Mouse (Mus musculus): ENCODE data around the gene Cyp2d11. TPM values are rescaled to one million over a fixed set of nuclear protein-coding genes. Genes with fewer than 3 reads are reported as not detected.
"Not testable (repeated sequence)": the region's sequence is repeated elsewhere in the genome, so short reads cannot be mapped to it uniquely, and the experiment has no call there.

Cyp2d11 gene
- not detected in 2 replicates for polyA plus RNA-seq (2014; fragmentation: Nextera tagmentation; extraction: Ambion mirVana)

DNA sequence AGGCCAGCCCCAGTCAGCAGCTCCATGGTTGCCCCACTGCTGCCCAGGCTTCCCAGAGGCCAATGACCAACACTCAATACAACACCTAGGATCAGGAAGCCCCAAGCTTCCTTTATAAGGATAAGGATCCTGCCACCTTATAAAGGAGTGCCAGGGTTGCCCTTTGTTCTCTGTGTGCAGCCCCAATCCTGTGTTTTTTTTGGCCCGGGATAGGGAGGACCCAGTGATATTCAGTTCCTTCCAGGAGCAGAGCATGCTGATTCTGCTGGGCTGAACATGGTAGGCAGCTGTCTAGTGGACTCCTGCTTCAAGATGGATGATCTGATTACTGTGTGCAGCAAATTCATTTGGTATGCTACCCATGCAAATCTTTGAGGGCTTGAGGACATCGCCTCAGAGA is at the start of gene Cyp2d11:
TSS of gene Cyp2d11 (minus strand) at position 101 of the 400 bp plus-strand sequence.
- H3K9me3 ChIP-seq (replicated peaks; ENCODE audit: control insufficient read depth, low read length); H3K27ac ChIP-seq (replicated peaks; ENCODE audit: low read depth, low read length); H3K4me2 ChIP-seq (ENCODE audit: low read depth, low read length); H3K4me1 ChIP-seq (ENCODE audit: control insufficient read depth, insufficient read depth, low read length); H3K4me3 ChIP-seq (ENCODE audit: low read depth, low read length); DNase-seq (ENCODE audit: low spot score); H3K27me3 ChIP-seq (ENCODE audit: control insufficient read depth, insufficient read depth, low read length); H3K36me3 ChIP-seq (replicated peaks; ENCODE audit: control insufficient read depth, insufficient read depth, low read depth, low read length); ATAC-seq (replicated peaks; ENCODE audit: insufficient number of reproducible peaks, low FRiP score, low TSS enrichment, low read depth); H3K9ac ChIP-seq (replicated peaks; ENCODE audit: low read length): not testable (repeated sequence)
- 82% methylated on average over 2 of the region's 2 CpGs for WGBS

- Histone ChIP-seq H3K27ac (replicated peaks; ENCODE audit: low read depth, low read length) (no peak overlapping the region), H3K9ac (replicated peaks; ENCODE audit: low read length) (no peak overlapping the region), H3K4me1 (ENCODE audit: control insufficient read depth, insufficient read depth, low read length) (no peaks in the 10 kb centered on the region), H3K4me2 (ENCODE audit: low read depth, low read length) (no peak overlapping the region), H3K9me3 (replicated peaks; ENCODE audit: control insufficient read depth, low read length) (no peaks in the 10 kb centered on the region), H3K27me3 (ENCODE audit: control insufficient read depth, insufficient read depth, low read length) (no peaks in the 10 kb centered on the region), H3K4me3 (ENCODE audit: low read depth, low read length) (no peak overlapping the region), H3K36me3 (replicated peaks; ENCODE audit: control insufficient read depth, insufficient read depth, low read depth, low read length) (no peaks in the 10 kb centered on the region)
- 72% methylated on average over 5 of the region's 5 CpGs for WGBS
- no peak for DNase-seq (ENCODE audit: low spot score)
- no peak for ATAC-seq (replicated peaks; ENCODE audit: insufficient number of reproducible peaks, low FRiP score, low TSS enrichment, low read depth)
Measured at GRCm38 (mm10) chr15:82437975-82438617, 44.3 kb upstream of the Cyp2d11 start.

DNA sequence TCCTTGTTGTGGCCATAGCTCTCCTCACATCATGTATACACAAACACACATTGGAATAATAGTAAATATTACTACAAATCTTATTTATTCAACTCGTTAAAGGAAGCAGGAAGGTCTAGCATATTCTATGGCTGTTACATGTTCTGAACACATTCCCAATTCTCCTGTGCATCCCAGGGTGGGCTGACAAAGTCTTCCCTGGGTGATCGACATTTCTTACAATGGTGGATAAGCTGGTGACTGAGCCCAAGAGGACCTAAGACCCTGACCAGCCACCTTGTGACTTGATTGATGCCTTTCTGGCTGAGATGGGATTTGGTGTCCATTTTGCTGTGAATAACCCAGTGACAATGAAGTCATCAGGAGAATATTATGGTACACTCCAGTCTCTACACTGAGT is 41.8 kb upstream of the Cyp2d11 start:
- Histone ChIP-seq H3K4me2 (ENCODE audit: low read depth, low read length) (no peak overlapping the region), H3K9ac (replicated peaks; ENCODE audit: low read length) (no peak overlapping the region), H3K4me3 (ENCODE audit: low read depth, low read length) (no peak overlapping the region), H3K9me3 (replicated peaks; ENCODE audit: control insufficient read depth, low read length) (no peaks in the 10 kb centered on the region), H3K36me3 (replicated peaks; ENCODE audit: control insufficient read depth, insufficient read depth, low read depth, low read length) (no peaks in the 10 kb centered on the region), H3K4me1 (ENCODE audit: control insufficient read depth, insufficient read depth, low read length) (no peaks in the 10 kb centered on the region), H3K27ac (replicated peaks; ENCODE audit: low read depth, low read length) (no peak overlapping the region), H3K27me3 (ENCODE audit: control insufficient read depth, insufficient read depth, low read length) (no peaks in the 10 kb centered on the region)
- no peak for DNase-seq (ENCODE audit: low spot score)
- 87% methylated on average over 2 of the region's 2 CpGs for WGBS
- no peak for ATAC-seq (replicated peaks; ENCODE audit: insufficient number of reproducible peaks, low FRiP score, low TSS enrichment, low read depth)

DNA sequence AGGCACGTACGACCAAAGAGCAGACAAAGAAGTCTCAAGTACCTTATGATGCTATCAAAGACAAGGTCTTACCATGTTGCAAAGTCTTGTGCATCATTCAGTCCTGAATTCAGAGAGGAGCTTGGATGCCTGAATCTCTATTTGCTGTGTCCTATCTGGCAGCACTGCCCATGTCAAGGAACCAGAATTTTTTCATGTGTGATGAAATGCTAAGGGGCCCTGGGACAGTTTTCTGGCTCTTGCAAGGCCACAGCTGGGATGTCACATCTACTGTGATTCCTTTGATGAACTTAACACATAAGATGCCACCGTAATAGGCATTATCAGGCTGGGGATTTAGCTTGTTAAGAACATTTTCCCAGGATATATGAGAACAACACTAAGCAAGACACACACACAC is 41.2 kb upstream of the Cyp2d11 start:
- Histone ChIP-seq H3K4me1 (ENCODE audit: control insufficient read depth, insufficient read depth, low read length) (no peaks in the 10 kb centered on the region), H3K9ac (replicated peaks; ENCODE audit: low read length) (no peak overlapping the region), H3K27me3 (ENCODE audit: control insufficient read depth, insufficient read depth, low read length) (no peaks in the 10 kb centered on the region), H3K4me2 (ENCODE audit: low read depth, low read length) (no peak overlapping the region), H3K4me3 (ENCODE audit: low read depth, low read length) (no peak overlapping the region), H3K36me3 (replicated peaks; ENCODE audit: control insufficient read depth, insufficient read depth, low read depth, low read length) (no peaks in the 10 kb centered on the region), H3K9me3 (replicated peaks; ENCODE audit: control insufficient read depth, low read length) (no peaks in the 10 kb centered on the region), H3K27ac (replicated peaks; ENCODE audit: low read depth, low read length) (no peak overlapping the region)
- DNase-seq (ENCODE audit: low spot score) (no peak), ATAC-seq (replicated peaks; ENCODE audit: insufficient number of reproducible peaks, low FRiP score, low TSS enrichment, low read depth) (no peak)
- WGBS: 81% methylated on average over 3 of the region's 3 CpGs

DNA sequence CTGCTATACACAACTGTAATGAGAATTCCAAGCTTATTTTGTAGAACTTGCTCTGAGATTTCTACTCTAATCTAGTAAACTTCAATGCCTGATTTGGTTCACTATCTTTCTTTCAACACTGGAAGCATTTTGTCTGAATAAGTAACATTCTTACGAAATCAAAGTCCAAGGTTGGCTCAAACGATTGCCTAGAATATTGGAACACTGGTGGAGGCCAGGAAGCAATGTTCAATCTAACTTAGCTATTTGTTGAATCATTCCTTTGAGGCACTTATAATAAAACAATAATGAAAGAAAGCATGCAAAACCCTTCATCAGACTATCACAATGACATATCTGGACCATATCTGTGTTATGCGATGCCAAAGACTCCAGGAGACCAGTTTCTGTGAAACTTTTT is 40.7 kb upstream of the Cyp2d11 start:
- ATAC-seq (replicated peaks; ENCODE audit: insufficient number of reproducible peaks, low FRiP score, low TSS enrichment, low read depth): no peak
- H3K4me3 ChIP-seq (ENCODE audit: low read depth, low read length): no peak overlapping the region
- no peaks in the 10 kb centered on the region for H3K9me3 ChIP-seq (replicated peaks; ENCODE audit: control insufficient read depth, low read length)
- no peaks in the 10 kb centered on the region for H3K27me3 ChIP-seq (ENCODE audit: control insufficient read depth, insufficient read depth, low read length)
- H3K27ac ChIP-seq (replicated peaks; ENCODE audit: low read depth, low read length): no peak overlapping the region
- WGBS: 91% methylated on average over 3 of the region's 3 CpGs
- H3K9ac ChIP-seq (replicated peaks; ENCODE audit: low read length): no peak overlapping the region
- H3K36me3 ChIP-seq (replicated peaks; ENCODE audit: control insufficient read depth, insufficient read depth, low read depth, low read length): no peaks in the 10 kb centered on the region
- no peak overlapping the region for H3K4me2 ChIP-seq (ENCODE audit: low read depth, low read length)
- no peaks in the 10 kb centered on the region for H3K4me1 ChIP-seq (ENCODE audit: control insufficient read depth, insufficient read depth, low read length)
- DNase-seq (ENCODE audit: low spot score): no peak

DNA sequence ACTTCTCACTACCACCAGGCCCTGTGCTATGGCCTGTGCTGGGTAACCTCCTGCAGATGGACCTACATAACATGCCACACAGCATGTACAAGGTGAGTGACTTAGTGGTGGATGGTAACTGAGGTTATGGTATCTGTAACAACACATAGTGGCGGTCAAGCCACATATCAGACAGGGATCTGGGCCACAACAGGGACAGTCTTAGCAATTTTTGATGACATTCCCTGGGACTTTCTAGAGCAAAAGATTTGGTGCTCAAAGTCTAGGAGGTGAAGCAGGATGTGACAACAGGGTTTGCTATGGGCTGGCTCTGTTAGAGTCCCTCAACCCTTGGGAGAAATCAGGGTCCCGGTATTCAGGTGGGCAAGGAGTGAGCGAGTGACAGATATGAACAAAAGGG is 39.8 kb upstream of the Cyp2d11 start:
- Histone ChIP-seq H3K9me3 (replicated peaks; ENCODE audit: control insufficient read depth, low read length) (no peaks in the 10 kb centered on the region), H3K4me3 (ENCODE audit: low read depth, low read length) (no peak overlapping the region), H3K4me1 (ENCODE audit: control insufficient read depth, insufficient read depth, low read length) (no peaks in the 10 kb centered on the region), H3K9ac (replicated peaks; ENCODE audit: low read length) (no peak overlapping the region), H3K4me2 (ENCODE audit: low read depth, low read length) (no peak overlapping the region), H3K36me3 (replicated peaks; ENCODE audit: control insufficient read depth, insufficient read depth, low read depth, low read length) (no peaks in the 10 kb centered on the region), H3K27me3 (ENCODE audit: control insufficient read depth, insufficient read depth, low read length) (no peaks in the 10 kb centered on the region), H3K27ac (replicated peaks; ENCODE audit: low read depth, low read length) (no peak overlapping the region)
- DNase-seq (ENCODE audit: low spot score) (no peak), ATAC-seq (replicated peaks; ENCODE audit: insufficient number of reproducible peaks, low FRiP score, low TSS enrichment, low read depth) (no peak)
- 96% methylated on average over 3 of the region's 3 CpGs for WGBS

- no peaks in the 10 kb centered on the region for H3K4me1 ChIP-seq (ENCODE audit: control insufficient read depth, insufficient read depth, low read length)
- DNase-seq (ENCODE audit: low spot score) (no peak), ATAC-seq (replicated peaks; ENCODE audit: insufficient number of reproducible peaks, low FRiP score, low TSS enrichment, low read depth) (no peak)
- H3K27me3 ChIP-seq (ENCODE audit: control insufficient read depth, insufficient read depth, low read length): no peaks in the 10 kb centered on the region
- no peak within 1 kb of the TSS for H3K27ac ChIP-seq (replicated peaks; ENCODE audit: low read depth, low read length)
- H3K9me3 ChIP-seq (replicated peaks; ENCODE audit: control insufficient read depth, low read length): no peaks in the 10 kb centered on the region
- no peaks in the 10 kb centered on the region for H3K36me3 ChIP-seq (replicated peaks; ENCODE audit: control insufficient read depth, insufficient read depth, low read depth, low read length)
- no peak within 1 kb of the TSS for H3K9ac ChIP-seq (replicated peaks; ENCODE audit: low read length)
- H3K4me2 ChIP-seq (ENCODE audit: low read depth, low read length): no peak within 1 kb of the TSS
- no peak within 1 kb of the TSS for H3K4me3 ChIP-seq (ENCODE audit: low read depth, low read length)
Measured at GRCm38 (mm10) chr15:82433137-82433536, 39.3 kb upstream of the Cyp2d11 start, which contains the start of gene Cyp2d9. Gene Cyp2d9 (plus strand): TSS chr15:82433437.

DNA sequence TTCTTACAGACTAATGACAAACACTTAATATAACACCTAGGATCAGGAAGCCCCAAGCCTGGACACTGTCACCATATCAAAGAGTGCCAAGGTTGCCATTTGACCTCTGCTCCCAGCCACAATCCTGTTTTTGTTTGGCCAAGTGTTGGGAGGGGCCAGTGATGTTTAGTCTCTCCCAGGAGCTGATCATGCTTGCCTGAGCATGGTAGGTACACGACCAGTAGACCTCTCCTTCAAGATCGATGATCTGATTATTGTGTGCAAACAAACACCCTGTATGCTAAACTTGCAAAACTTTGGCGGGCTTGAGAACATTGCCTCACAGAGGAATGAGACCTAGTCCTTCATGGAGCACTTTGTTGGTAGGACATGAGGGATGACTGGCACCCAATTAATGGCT is 29.6 kb upstream of the Cyp2d11 start:
- Histone ChIP-seq H3K36me3 (replicated peaks; ENCODE audit: control insufficient read depth, insufficient read depth, low read depth, low read length) (no peaks in the 10 kb centered on the region), H3K9ac (replicated peaks; ENCODE audit: low read length) (no peak overlapping the region), H3K27ac (replicated peaks; ENCODE audit: low read depth, low read length) (no peak overlapping the region), H3K4me3 (ENCODE audit: low read depth, low read length) (no peak overlapping the region), H3K9me3 (replicated peaks; ENCODE audit: control insufficient read depth, low read length) (no peaks in the 10 kb centered on the region), H3K4me2 (ENCODE audit: low read depth, low read length) (no peak overlapping the region), H3K27me3 (ENCODE audit: control insufficient read depth, insufficient read depth, low read length) (no peaks in the 10 kb centered on the region), H3K4me1 (ENCODE audit: control insufficient read depth, insufficient read depth, low read length) (no peaks in the 10 kb centered on the region)
- 71% methylated on average over 3 of the region's 3 CpGs for WGBS
- DNase-seq (ENCODE audit: low spot score) (no peak), ATAC-seq (replicated peaks; ENCODE audit: insufficient number of reproducible peaks, low FRiP score, low TSS enrichment, low read depth) (no peak)

All from embryonic facial prominence, embryonic 11.5 days (tissue).